12 mouse cellular contexts compared by ENCODE assay signal in genomic region chr2:3910086-3910891, GRCm38 (mm10).
DNase-seq lines count a peak whose midpoint lies in the region; ATAC-seq lines count a peak whose summit lies in the region.
"Had no signal": no experiment of that assay in that cellular context is flagged by ENCODE, and none has a peak within 500 bp of the region (broad histone marks: within the 10 kb centered on the region; RNA-seq: fewer than 3 reads in every experiment).

No protein-coding gene starts in this region.

- H3K4me3 ChIP-seq in forebrain, embryonic 14.5 days (ENCODE audit: low read depth, low read length): no peak overlapping the region
- no peak overlapping the region for H3K4me3 ChIP-seq in forebrain, embryonic 12.5 days (replicated peaks)
- H3K4me3 ChIP-seq in midbrain, embryonic 10.5 days: no peak overlapping the region
- H3K4me3 ChIP-seq: liver, embryonic 12.5 days had no signal

- peak; percentile 57 for DNase-seq in forebrain, embryonic 14.5 days (ENCODE audit: low spot score)
- peak; percentile 45 to 48 for DNase-seq in cerebellum, postnatal 14 days
- no peak for DNase-seq in midbrain, embryonic 10.5 days (ENCODE audit: low spot score)
- peak; percentile 8 for DNase-seq in thymus, postnatal 0 days (ENCODE audit: low spot score)
- DNase-seq in adrenal gland, postnatal 36 days: no peak
- no peak for DNase-seq in left cerebral cortex, postnatal 36 days (ENCODE audit: low spot score in 2 of 2)
- DNase-seq: adrenal gland, adult 2 months had no signal

- no peaks in the 10 kb centered on the region for H3K9me3 ChIP-seq in forebrain, embryonic 14.5 days (replicated peaks; ENCODE audit: control insufficient read depth, low read length)
- no peaks in the 10 kb centered on the region for H3K9me3 ChIP-seq in forebrain, embryonic 12.5 days
- H3K9me3 ChIP-seq in midbrain, embryonic 10.5 days (replicated peaks): no peaks in the 10 kb centered on the region
- H3K9me3 ChIP-seq: liver, embryonic 12.5 days had no signal

- WGBS in forebrain, embryonic 14.5 days: 72% methylated on average over 9 of the region's 9 CpGs
- 78% methylated on average over 9 of the region's 9 CpGs for WGBS in forebrain, embryonic 12.5 days
- WGBS in midbrain, embryonic 10.5 days: 84% methylated on average over 9 of the region's 9 CpGs

- no peak overlapping the region for H3K4me2 ChIP-seq in forebrain, embryonic 14.5 days (ENCODE audit: low read length)
- H3K4me2 ChIP-seq in forebrain, embryonic 12.5 days: no peak overlapping the region
- H3K4me2 ChIP-seq: heart, embryonic 11.5 days; liver, embryonic 12.5 days had no signal

- H3K27me3 ChIP-seq in forebrain, embryonic 14.5 days (replicated peaks; ENCODE audit: control insufficient read depth, insufficient read depth, low read length): no peaks in the 10 kb centered on the region
- H3K27me3 ChIP-seq in forebrain, embryonic 12.5 days: no peaks in the 10 kb centered on the region
- no peaks in the 10 kb centered on the region for H3K27me3 ChIP-seq in midbrain, embryonic 10.5 days (ENCODE audit: low read depth, poor library complexity, severe bottlenecking)
- H3K27me3 ChIP-seq: liver, embryonic 12.5 days had no signal

- H3K9ac ChIP-seq in forebrain, embryonic 14.5 days (ENCODE audit: low read length): no peak overlapping the region
- H3K9ac ChIP-seq in forebrain, embryonic 12.5 days: no peak overlapping the region
- H3K9ac ChIP-seq: liver, embryonic 12.5 days had no signal

- H3K36me3 ChIP-seq in forebrain, embryonic 14.5 days (ENCODE audit: control insufficient read depth, insufficient read depth, low read length): no peaks in the 10 kb centered on the region
- no peaks in the 10 kb centered on the region for H3K36me3 ChIP-seq in forebrain, embryonic 12.5 days (replicated peaks)
- no peaks in the 10 kb centered on the region for H3K36me3 ChIP-seq in midbrain, embryonic 10.5 days
- H3K36me3 ChIP-seq: liver, embryonic 12.5 days had no signal

- H3K27ac ChIP-seq in forebrain, embryonic 14.5 days (ENCODE audit: low read depth, low read length): peak overlapping the region; percentile 39
- H3K27ac ChIP-seq in forebrain, embryonic 12.5 days: no peak overlapping the region
- peak overlapping the region; percentile 10; the same call in 1 of the 2 replicates for H3K27ac ChIP-seq in midbrain, embryonic 10.5 days (replicated peaks)
- H3K27ac ChIP-seq: kidney, postnatal 0 days; liver, embryonic 12.5 days had no signal

- H3K4me1 ChIP-seq in forebrain, embryonic 14.5 days (ENCODE audit: control insufficient read depth, insufficient read depth, low read length): peaks cover 9% of the 10 kb centered on the region
- peaks cover 7% of the 10 kb centered on the region; the same call in 1 of the 2 replicates for H3K4me1 ChIP-seq in forebrain, embryonic 12.5 days
- peaks cover 11% of the 10 kb centered on the region; the same call in 1 of the 2 replicates for H3K4me1 ChIP-seq in midbrain, embryonic 10.5 days
- H3K4me1 ChIP-seq: liver, embryonic 12.5 days had no signal

- intact Hi-C loops in left cerebral cortex, postnatal 36 days (cut with DNase I): no loop called here

- ATAC-seq in forebrain, embryonic 14.5 days: peak; percentile 44
- ATAC-seq in forebrain, embryonic 12.5 days (ENCODE audit: low FRiP score): no peak
- ATAC-seq in inflammation-experienced regulatory T-cells, adult 6 months: no peak
- ATAC-seq: liver, embryonic 12.5 days had no signal

Comparison
In these comparisons a context has a peak if more than half of its experiments do, and no peak if none do; other contexts are left out.
1. DNase-seq: peak in forebrain, embryonic 14.5 days (single experiment), cerebellum, postnatal 14 days (2 of 2) and thymus, postnatal 0 days (single experiment); none in midbrain, embryonic 10.5 days (single experiment), adrenal gland, postnatal 36 days (0 of 2) and left cerebral cortex, postnatal 36 days (0 of 2).